Mouse (Mus musculus): ENCODE measurements at regions not wholly inside any gene's neighbourhood (a gene's known extent, or its start where the extent isn't known, plus 50 kb on each side); places are given as distances from the start of the nearest gene placed in this dataset.

GRCm38 (mm10) chr16:51315608-51316007 is 715.4 kb upstream of the Cblb start:
- peak; percentile 8 for DNase-seq (ENCODE audit: low spot score)

- DNase-seq (ENCODE audit: low spot score), result no peak
These were observed 698.8 kb upstream of the Cblb start for GRCm38 (mm10) chr16:51332262-51332661.

GRCm38 (mm10) chr16:51334972-51335371 is 696.1 kb upstream of the Cblb start:
- DNase-seq (ENCODE audit: low spot score), result no peak

GRCm38 (mm10) chr16:51347120-51347519 is 683.9 kb upstream of the Cblb start:
- DNase-seq (ENCODE audit: low spot score), result no peak

- no peak for DNase-seq (ENCODE audit: low spot score)
These were observed 678.9 kb upstream of the Cblb start for GRCm38 (mm10) chr16:51352151-51352550.

GRCm38 (mm10) chr16:51353791-51354190 is 677.2 kb upstream of the Cblb start:
- no peak for DNase-seq (ENCODE audit: low spot score)

- no peak for DNase-seq (ENCODE audit: low spot score)
These were observed 661.0 kb upstream of the Cblb start for GRCm38 (mm10) chr16:51370070-51370469.

GRCm38 (mm10) chr16:51386456-51386855 is 644.6 kb upstream of the Cblb start:
- no peak for DNase-seq (ENCODE audit: low spot score)

GRCm38 (mm10) chr16:51387498-51387897 is 643.5 kb upstream of the Cblb start:
- DNase-seq (ENCODE audit: low spot score), result no peak

GRCm38 (mm10) chr16:51393871-51394270 is 637.2 kb upstream of the Cblb start:
- no peak for DNase-seq (ENCODE audit: low spot score)
